Comparison of ENCODE assay signal across 8 mouse cellular contexts in genomic region chr10:69570466-69571288, GRCm38 (mm10).
DNase-seq lines count a peak whose midpoint lies in the region; ATAC-seq lines count a peak whose summit lies in the region.

No protein-coding gene starts in this region.

- peak; percentile 21; the same call in 1 of the 2 replicates for ATAC-seq in neural tube, embryonic 11.5 days (ENCODE audit: insufficient read depth, low FRiP score, low TSS enrichment)
- no peak for ATAC-seq in forebrain, embryonic 16.5 days
- no peak for ATAC-seq in midbrain, embryonic 13.5 days

- no peak overlapping the region for H3K27ac ChIP-seq in neural tube, embryonic 11.5 days (ENCODE audit: low read depth, low read length)
- no peak overlapping the region for H3K27ac ChIP-seq in forebrain, embryonic 16.5 days (ENCODE audit: low read length)
- H3K27ac ChIP-seq in midbrain, embryonic 13.5 days = no peak overlapping the region

- DNase-seq in neural tube, embryonic 11.5 days (ENCODE audit: low spot score) = no peak
- DNase-seq in neural tube, embryonic 10.5 days (ENCODE audit: extremely low spot score, low spot score) = no peak
- peak; percentile 55 for DNase-seq in kidney, postnatal 14 days
- no peak for DNase-seq in frontal cortex, postnatal 36 days (ENCODE audit: low spot score in 2 of 2)
- DNase-seq in layer of hippocampus, adult 11-12 months (ENCODE audit: low spot score) = no peak
- DNase-seq in gastrocnemius, postnatal 25 days = no peak

- no peak overlapping the region for H3K9ac ChIP-seq in neural tube, embryonic 11.5 days (ENCODE audit: low read length)
- H3K9ac ChIP-seq in forebrain, embryonic 16.5 days (replicated peaks; ENCODE audit: low read depth, low read length) = no peak overlapping the region
- no peak overlapping the region for H3K9ac ChIP-seq in midbrain, embryonic 13.5 days (replicated peaks)

- H3K27me3 ChIP-seq in neural tube, embryonic 11.5 days (ENCODE audit: control insufficient read depth, insufficient read depth, low read length) = 0 out of 2 replicates have a peak, but pooled peaks cover 5% of the 10 kb centered on the region
- no peaks in the 10 kb centered on the region for H3K27me3 ChIP-seq in forebrain, embryonic 16.5 days (replicated peaks; ENCODE audit: control insufficient read depth, insufficient read depth, low read length)
- no peaks in the 10 kb centered on the region for H3K27me3 ChIP-seq in midbrain, embryonic 13.5 days

- peak overlapping the region; percentile 48 for H3K4me2 ChIP-seq in neural tube, embryonic 11.5 days (ENCODE audit: low read depth)
- peak overlapping the region; percentile 51 for H3K4me2 ChIP-seq in forebrain, embryonic 16.5 days (ENCODE audit: low read length)
- H3K4me2 ChIP-seq in midbrain, embryonic 13.5 days (replicated peaks) = peak overlapping the region; percentile 47

- peaks cover 25% of the 10 kb centered on the region for H3K4me1 ChIP-seq in neural tube, embryonic 11.5 days (ENCODE audit: control insufficient read depth, insufficient read depth, low read length)
- peaks cover 49% of the 10 kb centered on the region for H3K4me1 ChIP-seq in forebrain, embryonic 16.5 days (replicated peaks; ENCODE audit: control insufficient read depth, insufficient read depth, low read length)
- peaks cover 69% of the 10 kb centered on the region for H3K4me1 ChIP-seq in midbrain, embryonic 13.5 days (replicated peaks)

- H3K4me3 ChIP-seq in neural tube, embryonic 11.5 days (ENCODE audit: low read depth, low read length) = peak overlapping the region; percentile 18; the same call in 1 of the 2 replicates
- H3K4me3 ChIP-seq in forebrain, embryonic 16.5 days (replicated peaks; ENCODE audit: low read length) = peak overlapping the region; percentile 6; the same call in 1 of the 2 replicates
- H3K4me3 ChIP-seq in midbrain, embryonic 13.5 days (replicated peaks) = 0 out of 2 replicates have a peak overlapping the region, but pooled peaks have one; percentile 12

- H3K36me3 ChIP-seq in neural tube, embryonic 11.5 days (ENCODE audit: control insufficient read depth, insufficient read depth, low read length) = no peaks in the 10 kb centered on the region
- H3K36me3 ChIP-seq in forebrain, embryonic 16.5 days (ENCODE audit: control insufficient read depth, insufficient read depth) = no peaks in the 10 kb centered on the region
- H3K36me3 ChIP-seq in midbrain, embryonic 13.5 days = no peaks in the 10 kb centered on the region; the same call in 1 of the 2 replicates

- 43% methylated on average over 18 of the region's 18 CpGs for WGBS in neural tube, embryonic 11.5 days
- WGBS in forebrain, embryonic 16.5 days = 38% methylated on average over 18 of the region's 18 CpGs
- WGBS in midbrain, embryonic 13.5 days = 40% methylated on average over 18 of the region's 18 CpGs

- no peaks in the 10 kb centered on the region for H3K9me3 ChIP-seq in neural tube, embryonic 11.5 days (ENCODE audit: control insufficient read depth, low read length)
- no peaks in the 10 kb centered on the region for H3K9me3 ChIP-seq in forebrain, embryonic 16.5 days (ENCODE audit: control insufficient read depth, low read length)
- H3K9me3 ChIP-seq in midbrain, embryonic 13.5 days = no peaks in the 10 kb centered on the region
